Mouse (Mus musculus): ENCODE data around the gene Ankdd1b.

Ankdd1b gene

GRCm38 (mm10) chr13:96414384-96414783 lies 56.6 kb downstream of the Ankdd1b start:
- DNase-seq (ENCODE audit: extremely low read depth, low read depth, low spot score), result no peak

GRCm38 (mm10) chr13:96408786-96409185 lies 62.2 kb downstream of the Ankdd1b start:
- no peak for DNase-seq (ENCODE audit: extremely low read depth, low read depth, low spot score)

- no peak for DNase-seq (ENCODE audit: extremely low read depth, low read depth, low spot score)
These were observed 64.0 kb downstream of the Ankdd1b start for GRCm38 (mm10) chr13:96407040-96407439.

GRCm38 (mm10) chr13:96405518-96405917 lies 65.5 kb downstream of the Ankdd1b start:
- DNase-seq (ENCODE audit: extremely low read depth, low read depth, low spot score), result no peak

GRCm38 (mm10) chr13:96401251-96401650 lies 69.7 kb downstream of the Ankdd1b start:
- DNase-seq (ENCODE audit: extremely low read depth, low read depth, low spot score), result no peak

- DNase-seq (ENCODE audit: extremely low read depth, low read depth, low spot score), result no peak
These were observed 81.7 kb downstream of the Ankdd1b start for GRCm38 (mm10) chr13:96389301-96389700.

GRCm38 (mm10) chr13:96388042-96388888 lies 82.7 kb downstream of the Ankdd1b start, which contains the start of gene Poc5:
Gene Poc5, plus strand, starts transcription at chr13:96388294.
- DNase-seq (ENCODE audit: extremely low read depth, low read depth, low spot score), result peak; percentile 80

GRCm38 (mm10) chr13:96377883-96378282 lies 93.1 kb downstream of the Ankdd1b start:
- no peak for DNase-seq (ENCODE audit: extremely low read depth, low read depth, low spot score)

- DNase-seq (ENCODE audit: extremely low read depth, low read depth, low spot score), result no peak
These were observed 94.1 kb downstream of the Ankdd1b start for GRCm38 (mm10) chr13:96376871-96377270.

GRCm38 (mm10) chr13:96375519-96375918 lies 95.5 kb downstream of the Ankdd1b start:
- DNase-seq (ENCODE audit: extremely low read depth, low read depth, low spot score), result no peak
